Mouse (Mus musculus): ENCODE data around the gene Sctr.

Gene Sctr

GRCm38 (mm10) chr1:120047325-120047724 lies 40.6 kb downstream of the Sctr start:
- no peak for TF ChIP-seq GATA4 (IDR thresholded peaks at IDR 0.05; ENCODE audit: insufficient replicate concordance, low read length)

- TF ChIP-seq GATA4 (IDR thresholded peaks at IDR 0.05; ENCODE audit: insufficient replicate concordance, low read length): no peak
These were observed 44.4 kb downstream of the Sctr start for GRCm38 (mm10) chr1:120051070-120051469.

GRCm38 (mm10) chr1:120054997-120055396 lies 48.3 kb downstream of the Sctr start:
- TF ChIP-seq GATA4 (IDR thresholded peaks at IDR 0.05; ENCODE audit: insufficient replicate concordance, low read length): no peak

GRCm38 (mm10) chr1:120055475-120055874 lies 48.8 kb downstream of the Sctr start:
- no peak for TF ChIP-seq GATA4 (IDR thresholded peaks at IDR 0.05; ENCODE audit: insufficient replicate concordance, low read length)

- TF ChIP-seq GATA4 (IDR thresholded peaks at IDR 0.05; ENCODE audit: insufficient replicate concordance, low read length): no peak
These were observed 49.5 kb downstream of the Sctr start for GRCm38 (mm10) chr1:120056236-120056635.

GRCm38 (mm10) chr1:120057044-120057443 lies 50.4 kb downstream of the Sctr start:
- peak; percentile 20; the same call in 1 of the 2 replicates for TF ChIP-seq GATA4 (IDR thresholded peaks at IDR 0.05; ENCODE audit: insufficient replicate concordance, low read length)

- no peak for TF ChIP-seq GATA4 (IDR thresholded peaks at IDR 0.05; ENCODE audit: insufficient replicate concordance, low read length)
These were observed 51.2 kb downstream of the Sctr start for GRCm38 (mm10) chr1:120057674-120058430.

- no peak for TF ChIP-seq GATA4 (IDR thresholded peaks at IDR 0.05; ENCODE audit: insufficient replicate concordance, low read length)
These were observed 54.0 kb downstream of the Sctr start for GRCm38 (mm10) chr1:120060687-120061086.

- TF ChIP-seq GATA4 (IDR thresholded peaks at IDR 0.05; ENCODE audit: insufficient replicate concordance, low read length): no peak
These were observed 55.5 kb downstream of the Sctr start for GRCm38 (mm10) chr1:120062231-120062630.

- no peak for TF ChIP-seq GATA4 (IDR thresholded peaks at IDR 0.05; ENCODE audit: insufficient replicate concordance, low read length)
These were observed 57.5 kb downstream of the Sctr start for GRCm38 (mm10) chr1:120064036-120064682.

- TF ChIP-seq GATA4 (IDR thresholded peaks at IDR 0.05; ENCODE audit: insufficient replicate concordance, low read length): no peak
These were observed 59.5 kb downstream of the Sctr start for GRCm38 (mm10) chr1:120066159-120066558.

- no peak for TF ChIP-seq GATA4 (IDR thresholded peaks at IDR 0.05; ENCODE audit: insufficient replicate concordance, low read length)
These were observed 59.9 kb downstream of the Sctr start for GRCm38 (mm10) chr1:120066625-120067024.

- TF ChIP-seq GATA4 (IDR thresholded peaks at IDR 0.05; ENCODE audit: insufficient replicate concordance, low read length): no peak
These were observed 62.4 kb downstream of the Sctr start for GRCm38 (mm10) chr1:120069120-120069519.

GRCm38 (mm10) chr1:120070168-120070567 lies 63.5 kb downstream of the Sctr start:
- TF ChIP-seq GATA4 (IDR thresholded peaks at IDR 0.05; ENCODE audit: insufficient replicate concordance, low read length): no peak

GRCm38 (mm10) chr1:120071133-120071532 lies 64.4 kb downstream of the Sctr start:
- TF ChIP-seq GATA4 (IDR thresholded peaks at IDR 0.05; ENCODE audit: insufficient replicate concordance, low read length): no peak

- TF ChIP-seq GATA4 (IDR thresholded peaks at IDR 0.05; ENCODE audit: insufficient replicate concordance, low read length): peak; percentile 41; the same call in 1 of the 2 replicates
These were observed 66.2 kb downstream of the Sctr start for GRCm38 (mm10) chr1:120072900-120073299.
